Mouse (Mus musculus) spleen, adult 2 months (tissue): ENCODE data around the gene Rp9.

ENCODE experiments used
- CTCF ChIP-seq: fragments of 200-500 bp; IDR thresholded peaks from 2 replicates; pipeline ENCODE4 v1.5.1; 2011; ENCODE audit warnings: mild to moderate bottlenecking, inconsistent platforms; ENCODE audit not compliant: insufficient read depth, insufficient read length, insufficient replicate concordance; ENCODE audit errors: extremely low read depth
- POLR2A ChIP-seq: fragments of 200-500 bp; IDR thresholded peaks from 2 replicates; pipeline ENCODE4 v1.6.1; 2011; ENCODE audit warnings: low read depth, low read length, inconsistent platforms

DNA sequence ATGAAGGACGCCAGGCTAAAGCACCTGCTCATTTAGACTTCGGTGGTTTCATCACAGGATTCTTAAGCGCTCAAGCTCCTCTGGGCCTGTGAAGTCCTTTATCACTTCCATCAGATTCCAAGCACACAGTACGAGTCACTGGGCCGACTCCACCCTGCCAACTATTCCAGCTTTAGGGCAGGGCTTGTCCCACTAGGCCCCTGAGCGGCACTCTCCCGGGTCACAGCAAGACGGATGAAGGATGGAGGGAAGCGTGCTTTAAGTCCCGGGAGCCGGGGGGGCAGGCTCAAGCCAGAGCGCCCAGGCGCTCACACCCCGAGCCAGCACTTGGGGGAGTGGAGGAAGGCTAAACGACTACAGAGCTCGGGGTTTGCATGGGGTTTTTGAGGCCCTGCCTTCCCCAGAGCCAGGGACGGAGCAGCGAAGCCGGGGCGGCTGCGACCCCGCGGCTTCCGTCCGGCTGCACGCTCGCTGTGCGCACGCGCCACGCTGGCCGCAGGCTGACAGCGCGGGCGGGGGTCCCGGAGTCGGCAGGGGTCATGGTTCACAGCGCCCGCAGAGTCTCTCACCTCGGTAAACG lies 81.1 kb downstream of the Rp9 start:
- TF ChIP-seq POLR2A (no peak), CTCF (no peak)
